Mouse (Mus musculus) midbrain, embryonic 16.5 days (tissue): ENCODE data around the gene Spag16. TPM values are rescaled to one million over a fixed set of nuclear protein-coding genes. Genes with fewer than 3 reads are reported as not detected.

Source experiments
- ATAC-seq: fragments of 200-750 bp; cut with Nextera tagmentation; 2 replicates; pipeline ENCODE4 v1.8.0; 2017; ENCODE audit warnings: moderate TSS enrichment
- H3K27ac ChIP-seq: fragments of 300-500 bp; sonication (generic); 2 replicates; pipeline ENCODE4 v1.5.1; 2014; ENCODE audit warnings: mild to moderate bottlenecking, low read length, mixed read lengths
- H3K27me3 ChIP-seq: fragments of 300-500 bp; sonication (generic); 2 replicates; pipeline ENCODE4 v1.6.1; 2014; ENCODE audit warnings: low read depth, low read length, mixed read lengths; ENCODE audit not compliant: control insufficient read depth, insufficient read depth
- H3K36me3 ChIP-seq: fragments of 300-500 bp; sonication (generic); 2 replicates; pipeline ENCODE4 v1.6.1; 2014; ENCODE audit warnings: mild to moderate bottlenecking, low read length, moderate library complexity, mixed read lengths; ENCODE audit not compliant: control insufficient read depth, insufficient read depth
- H3K4me1 ChIP-seq: fragments of 300-500 bp; sonication (generic); 2 replicates; pipeline ENCODE4 v1.6.1; 2014; ENCODE audit warnings: mild to moderate bottlenecking, low read length, mixed read lengths; ENCODE audit not compliant: control insufficient read depth, insufficient read depth
- H3K4me2 ChIP-seq: fragments of 300-500 bp; sonication (generic); 2 replicates; pipeline ENCODE4 v1.6.1; 2014; ENCODE audit warnings: mild to moderate bottlenecking, low read length, mixed read lengths
- H3K4me3 ChIP-seq: fragments of 300-500 bp; sonication (generic); 2 replicates; pipeline ENCODE4 v1.5.1; 2014; ENCODE audit warnings: low read depth, mild to moderate bottlenecking, low read length, moderate library complexity, mixed read lengths
- H3K9ac ChIP-seq: fragments of 300-500 bp; sonication (generic); 2 replicates; pipeline ENCODE4 v1.6.1; 2014; ENCODE audit warnings: low read depth, low read length, mixed read lengths
- H3K9me3 ChIP-seq: fragments of 300-500 bp; sonication (generic); replicated peaks from 2 replicates; pipeline ENCODE4 v1.6.1; 2014; ENCODE audit warnings: mild to moderate bottlenecking, low read length, mixed read lengths; ENCODE audit not compliant: control insufficient read depth, poor library complexity, severe bottlenecking
- WGBS: fragments of 180-500 bp; shearing (Covaris S2); extraction: QIAGEN DNeasy Blood & Tissue Kit; methylation state at CpG from one replicate; pipeline ENCODE4 v1.1.7; 2014; 5-methylcytosine and 5-hydroxymethylcytosine counted together
- polyA plus RNA-seq: library from polyadenylated mRNA; unstranded; fragments of >200 nt; fragmentation: Nextera tagmentation; extraction: Ambion mirVana; gene quantifications from 2 replicates; pipeline ENCODE4 v1.2.1, GENCODE M21; 2015

Spag16 gene
- polyA plus RNA-seq, 1 experiment from 2014 or later, result 2.4 TPM

GRCm38 (mm10) chr1:70703934-70704333, 877.2 kb downstream of the Spag16 start:
- ATAC-seq, result no peak
- no peak overlapping the region for H3K27ac ChIP-seq
- no peak overlapping the region for H3K9ac ChIP-seq
- no peaks in the 10 kb centered on the region for H3K36me3 ChIP-seq
- 84% methylated on average over 3 of the region's 3 CpGs for WGBS
- H3K4me2 ChIP-seq, result no peak overlapping the region
- H3K27me3 ChIP-seq, result no peaks in the 10 kb centered on the region
- no peaks in the 10 kb centered on the region for H3K9me3 ChIP-seq
- no peaks in the 10 kb centered on the region for H3K4me1 ChIP-seq
- H3K4me3 ChIP-seq, result no peak overlapping the region

GRCm38 (mm10) chr1:70705821-70706220, 879.1 kb downstream of the Spag16 start:
- H3K4me3 ChIP-seq, result no peak overlapping the region
- H3K9me3 ChIP-seq, result no peaks in the 10 kb centered on the region
- no peak overlapping the region for H3K9ac ChIP-seq
- no peaks in the 10 kb centered on the region for H3K36me3 ChIP-seq
- no peaks in the 10 kb centered on the region for H3K27me3 ChIP-seq
- H3K4me2 ChIP-seq, result no peak overlapping the region
- no peak for ATAC-seq
- no peak overlapping the region for H3K27ac ChIP-seq
- 81% methylated on average over 3 of the region's 3 CpGs for WGBS
- H3K4me1 ChIP-seq, result no peaks in the 10 kb centered on the region

- Histone ChIP-seq H3K27me3 (no peaks in the 10 kb centered on the region), H3K4me1 (peaks cover 4% of the 10 kb centered on the region; the same call in 1 of the 2 replicates), H3K27ac (peak overlapping the region; percentile 74; the same call in 1 of the 2 replicates), H3K4me2 (peak overlapping the region; percentile 69), H3K9ac (peak overlapping the region; percentile 65), H3K4me3 (peak overlapping the region; percentile 48), H3K9me3 (no peaks in the 10 kb centered on the region), H3K36me3 (no peaks in the 10 kb centered on the region)
- ATAC-seq, result 0 out of 2 replicates have a peak, but pooled peaks have one; percentile 51
- 31% methylated on average over 5 of the region's 5 CpGs for WGBS
Measured at GRCm38 (mm10) chr1:70725045-70725444, 898.3 kb downstream of the Spag16 start.

GRCm38 (mm10) chr1:70725655-70726066, 898.9 kb downstream of the Spag16 start, which contains the start of gene Vwc2l:
TSS of gene Vwc2l (plus strand) at chr1:70725715.
- peak; percentile 91 for ATAC-seq
- WGBS, result 4% methylated on average over 13 of the region's 13 CpGs
- no peaks in the 10 kb centered on the region for H3K9me3 ChIP-seq
- H3K27ac ChIP-seq, result peak within 1 kb of the TSS; percentile 74
- H3K27me3 ChIP-seq, result no peaks in the 10 kb centered on the region
- H3K9ac ChIP-seq, result peak within 1 kb of the TSS; percentile 65
- H3K4me1 ChIP-seq, result peaks cover 4% of the 10 kb centered on the region; the same call in 1 of the 2 replicates
- peak within 1 kb of the TSS; percentile 69 for H3K4me2 ChIP-seq
- H3K4me3 ChIP-seq, result peak within 1 kb of the TSS; percentile 48
- H3K36me3 ChIP-seq, result no peaks in the 10 kb centered on the region

Other genes starting within 250 kb of the Spag16 start
- gene Ikzf2, start 139.7 kb upstream of the Spag16 start, polyA plus RNA-seq, result 3.8 and 5.0 TPM in 2 replicates